Comparison of ENCODE assay signal across 38 mouse cellular contexts in the genomic region with DNA sequence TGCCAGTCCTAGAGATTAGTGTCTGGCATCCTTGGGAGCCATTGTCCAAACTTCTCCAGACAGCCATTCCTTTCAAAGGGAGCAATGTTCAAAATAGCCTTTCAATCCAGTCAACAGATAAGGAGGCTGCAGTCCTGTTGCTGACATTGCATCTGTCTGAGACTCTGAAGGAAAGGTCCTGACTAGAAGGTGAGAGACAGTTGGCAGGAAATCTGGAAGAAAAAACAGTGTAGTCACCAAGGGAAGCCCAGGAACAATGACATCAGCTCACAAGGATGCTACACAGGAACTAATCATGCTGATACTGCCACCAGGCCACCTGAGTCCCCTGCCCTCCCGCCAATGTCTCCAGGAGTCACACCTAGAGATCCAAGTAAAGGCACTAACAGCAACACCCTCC. TPM values are rescaled to one million over a fixed set of nuclear protein-coding genes. Genes with fewer than 3 reads are reported as not detected.
"Had no signal": no experiment of that assay in that cellular context is flagged by ENCODE, and none has a peak within 500 bp of the region (broad histone marks: within the 10 kb centered on the region; RNA-seq: fewer than 3 reads in every experiment).

No protein-coding gene starts in this region.

- H3K27ac ChIP-seq: embryonic facial prominence, embryonic 10.5 days; embryonic facial prominence, embryonic 12.5 days; embryonic facial prominence, embryonic 13.5 days; embryonic facial prominence, embryonic 15.5 days; forebrain, embryonic 10.5 days; forebrain, embryonic 12.5 days; forebrain, embryonic 13.5 days; forebrain, embryonic 15.5 days; gastrocnemius, adult 2 months; heart, adult 2 months had no signal

- H3K9ac ChIP-seq: embryonic facial prominence, embryonic 12.5 days; embryonic facial prominence, embryonic 13.5 days; embryonic facial prominence, embryonic 15.5 days; forebrain, embryonic 12.5 days; forebrain, embryonic 13.5 days; forebrain, embryonic 15.5 days; forebrain, postnatal 0 days had no signal

- H3K4me2 ChIP-seq: embryonic facial prominence, embryonic 12.5 days; embryonic facial prominence, embryonic 13.5 days; embryonic facial prominence, embryonic 15.5 days; forebrain, embryonic 12.5 days; forebrain, embryonic 13.5 days; forebrain, embryonic 15.5 days had no signal

- H3K4me3 ChIP-seq: embryonic facial prominence, embryonic 10.5 days; embryonic facial prominence, embryonic 12.5 days; embryonic facial prominence, embryonic 13.5 days; embryonic facial prominence, embryonic 15.5 days; erythroblast, embryonic 14.5 days; forebrain, embryonic 10.5 days; forebrain, embryonic 12.5 days; forebrain, embryonic 13.5 days; forebrain, embryonic 15.5 days; gastrocnemius, adult 2 months; heart, adult 2 months had no signal

- H3K27me3 ChIP-seq: embryonic facial prominence, embryonic 12.5 days; embryonic facial prominence, embryonic 13.5 days; embryonic facial prominence, embryonic 15.5 days; forebrain, embryonic 12.5 days; forebrain, embryonic 13.5 days; forebrain, embryonic 15.5 days had no signal

- H3K4me1 ChIP-seq: embryonic facial prominence, embryonic 10.5 days; embryonic facial prominence, embryonic 12.5 days; embryonic facial prominence, embryonic 15.5 days; forebrain, embryonic 10.5 days; forebrain, embryonic 12.5 days; forebrain, embryonic 13.5 days; forebrain, embryonic 15.5 days had no signal

- H3K9me3 ChIP-seq: embryonic facial prominence, embryonic 10.5 days; embryonic facial prominence, embryonic 12.5 days; embryonic facial prominence, embryonic 13.5 days; embryonic facial prominence, embryonic 15.5 days; forebrain, embryonic 10.5 days; forebrain, embryonic 12.5 days; forebrain, embryonic 13.5 days; forebrain, embryonic 15.5 days had no signal

- ATAC-seq: forebrain, embryonic 13.5 days; forebrain, embryonic 14.5 days; forebrain, embryonic 15.5 days; forebrain, embryonic 16.5 days; forebrain, postnatal 0 days had no signal

- H3K36me3 ChIP-seq: embryonic facial prominence, embryonic 10.5 days; embryonic facial prominence, embryonic 12.5 days; embryonic facial prominence, embryonic 13.5 days; embryonic facial prominence, embryonic 15.5 days; forebrain, embryonic 10.5 days; forebrain, embryonic 12.5 days; forebrain, embryonic 15.5 days had no signal

- DNase-seq: cerebellum, adult 2 months; cerebellum, adult 8-10 months; cerebellum, adult 9-10 months; cerebellum, adult 9-11 months; cerebellum, postnatal 10 days; cerebellum, postnatal 14 days; cerebellum, postnatal 25 days; cerebellum, postnatal 36 days; embryo, embryonic 11 days; forebrain, postnatal 0 days; gastrocnemius, adult 2 months; gastrocnemius, postnatal 10 days; gastrocnemius, postnatal 14 days; gastrocnemius, postnatal 25 days; gastrocnemius, postnatal 36 days; heart, adult 18-20 months; heart, adult 2 months had no signal

RNA-seq across cellular contexts. Expression of gene Gm47996, which starts 13.4 kb away (rescaled TPM):
- total RNA-seq: forebrain, postnatal 0 days; gastrocnemius, postnatal 10 days; gastrocnemius, postnatal 14 days; gastrocnemius, postnatal 4 days; granulocyte monocyte progenitor cell, adult 5-6 weeks; heart, adult 18-20 months; heart, adult 2 months had no signal
- polyA plus RNA-seq: cerebellum, adult 2 months; cortical plate, adult 2 months; embryonic facial prominence, embryonic 10.5 days; embryonic facial prominence, embryonic 11.5 days; embryonic facial prominence, embryonic 12.5 days; embryonic facial prominence, embryonic 14.5 days; embryonic facial prominence, embryonic 15.5 days; erythroblast, embryonic 14.5 days; forebrain, embryonic 10.5 days; forebrain, embryonic 11.5 days; forebrain, embryonic 12.5 days; forebrain, embryonic 13.5 days; forebrain, embryonic 14.5 days; forebrain, embryonic 15.5 days; forebrain, embryonic 16.5 days; forebrain, postnatal 0 days; frontal cortex, adult 2 months; heart, adult 2 months had no signal

RNA-seq across cellular contexts. Expression of gene 3110040M04Rik, which starts 19.5 kb away (rescaled TPM):
- total RNA-seq: common myeloid progenitor, adult 5-6 weeks; forebrain, postnatal 0 days; gastrocnemius, adult 8-10 months; gastrocnemius, postnatal 10 days; gastrocnemius, postnatal 14 days; gastrocnemius, postnatal 25 days; gastrocnemius, postnatal 36 days; gastrocnemius, postnatal 4 days; granulocyte monocyte progenitor cell, adult 5-6 weeks; heart, adult 18-20 months; heart, adult 2 months had no signal
- polyA plus RNA-seq: cerebellum, adult 2 months; cortical plate, adult 2 months; embryonic facial prominence, embryonic 10.5 days; embryonic facial prominence, embryonic 11.5 days; embryonic facial prominence, embryonic 12.5 days; embryonic facial prominence, embryonic 13.5 days; embryonic facial prominence, embryonic 14.5 days; embryonic facial prominence, embryonic 15.5 days; forebrain, embryonic 10.5 days; forebrain, embryonic 11.5 days; forebrain, embryonic 12.5 days; forebrain, embryonic 13.5 days; forebrain, embryonic 14.5 days; forebrain, embryonic 15.5 days; forebrain, embryonic 16.5 days; forebrain, postnatal 0 days; frontal cortex, adult 2 months; gonadal fat pad, adult 2 months; heart, adult 2 months had no signal

RNA-seq across cellular contexts. Expression of gene Gm47995, which starts 25.1 kb away (rescaled TPM):
- total RNA-seq: common myeloid progenitor, adult 5-6 weeks; forebrain, postnatal 0 days; gastrocnemius, adult 2 months; gastrocnemius, adult 8-10 months; gastrocnemius, postnatal 10 days; gastrocnemius, postnatal 25 days; gastrocnemius, postnatal 4 days; granulocyte monocyte progenitor cell, adult 5-6 weeks; heart, adult 18-20 months; heart, adult 2 months had no signal
- polyA plus RNA-seq: cerebellum, adult 2 months; cortical plate, adult 2 months; embryonic facial prominence, embryonic 10.5 days; embryonic facial prominence, embryonic 11.5 days; embryonic facial prominence, embryonic 12.5 days; embryonic facial prominence, embryonic 13.5 days; embryonic facial prominence, embryonic 15.5 days; erythroblast, embryonic 14.5 days; forebrain, embryonic 10.5 days; forebrain, embryonic 11.5 days; forebrain, embryonic 12.5 days; forebrain, embryonic 13.5 days; forebrain, embryonic 14.5 days; forebrain, embryonic 15.5 days; forebrain, embryonic 16.5 days; forebrain, postnatal 0 days; frontal cortex, adult 2 months; heart, adult 2 months had no signal

RNA-seq across cellular contexts. Expression of gene Gm8947, which starts 31.2 kb away (rescaled TPM):
- total RNA-seq: common myeloid progenitor, adult 5-6 weeks; forebrain, postnatal 0 days; gastrocnemius, postnatal 10 days; gastrocnemius, postnatal 4 days; granulocyte monocyte progenitor cell, adult 5-6 weeks; heart, adult 18-20 months; heart, adult 2 months had no signal
- polyA plus RNA-seq: cerebellum, adult 2 months; cortical plate, adult 2 months; embryonic facial prominence, embryonic 10.5 days; embryonic facial prominence, embryonic 13.5 days; embryonic facial prominence, embryonic 14.5 days; erythroblast, embryonic 14.5 days; forebrain, embryonic 12.5 days; forebrain, embryonic 13.5 days; forebrain, embryonic 14.5 days; forebrain, embryonic 15.5 days; forebrain, embryonic 16.5 days; forebrain, postnatal 0 days; frontal cortex, adult 2 months; heart, adult 2 months had no signal

RNA-seq across cellular contexts. Expression of gene Gm47985, which starts 41.0 kb away (rescaled TPM):
- total RNA-seq: forebrain, postnatal 0 days; gastrocnemius, adult 2 months; gastrocnemius, postnatal 25 days; gastrocnemius, postnatal 36 days; granulocyte monocyte progenitor cell, adult 5-6 weeks had no signal
- polyA plus RNA-seq: cerebellum, adult 2 months; cortical plate, adult 2 months; embryonic facial prominence, embryonic 13.5 days; embryonic facial prominence, embryonic 15.5 days; erythroblast, embryonic 14.5 days; forebrain, embryonic 14.5 days; forebrain, embryonic 15.5 days; forebrain, embryonic 16.5 days; forebrain, postnatal 0 days; frontal cortex, adult 2 months had no signal
